Mouse (Mus musculus) CH12.LX (cell line): ENCODE measurements at regions not wholly inside any gene's neighbourhood (a gene's known extent, or its start where the extent isn't known, plus 50 kb on each side); places are given as distances from the start of the nearest gene placed in this dataset.

ENCODE experiments used
- CHD2 ChIP-seq: IDR thresholded peaks from 2 replicates; pipeline ENCODE4 v1.6.1; 2011; ENCODE audit warnings: low read length, improper control_type of control experiment
- CTCF ChIP-seq, 2 experiments: IDR thresholded peaks in 1 of 2; conservative IDR thresholded peaks in 1 of 2; 2 replicates each; pipeline ENCODE4 v1.5.1; 2011 to 2012; ENCODE audit warnings: low read depth in 2 of 2, low read length in 2 of 2, improper control_type of control experiment in 1 of 2, inconsistent platforms in 1 of 2, mild to moderate bottlenecking in 1 of 2, moderate library complexity in 1 of 2
- EP300 ChIP-seq: IDR thresholded peaks from 2 replicates; pipeline ENCODE4 v1.6.1; 2011; ENCODE audit warnings: low read length, improper control_type of control experiment
- ETS1 ChIP-seq: conservative IDR thresholded peaks from 2 replicates; pipeline ENCODE4 v1.6.1; 2012; ENCODE audit warnings: low read depth, mild to moderate bottlenecking, inconsistent platforms, low read length, improper control_type of control experiment, moderate library complexity
- HCFC1 ChIP-seq: IDR thresholded peaks from 2 replicates; pipeline ENCODE4 v1.6.1; 2012; ENCODE audit warnings: low read depth, mild to moderate bottlenecking, inconsistent platforms, low read length, improper control_type of control experiment
- MAX ChIP-seq: IDR thresholded peaks from 2 replicates; pipeline ENCODE4 v1.6.1; 2011; ENCODE audit warnings: low read length, improper control_type of control experiment
- MAZ ChIP-seq: IDR thresholded peaks from 2 replicates; pipeline ENCODE4 v1.6.1; 2012; ENCODE audit warnings: low read depth, mild to moderate bottlenecking, inconsistent platforms, low read length, improper control_type of control experiment, moderate library complexity
- PAX5 ChIP-seq: IDR thresholded peaks from 2 replicates; pipeline ENCODE4 v1.6.1; 2012; ENCODE audit warnings: low read length, inconsistent platforms, mixed read lengths
- POLR2A ChIP-seq: IDR thresholded peaks from 2 replicates; pipeline ENCODE4 v1.6.1; 2011; ENCODE audit warnings: low read depth, mild to moderate bottlenecking, improper control_type of control experiment, low read length
- POLR2AphosphoS2 ChIP-seq: IDR thresholded peaks from 2 replicates; pipeline ENCODE4 v1.6.1; 2011; ENCODE audit warnings: low read depth, low read length, improper control_type of control experiment
- USF1 ChIP-seq: IDR thresholded peaks from 2 replicates; pipeline ENCODE4 v1.6.1; 2014; ENCODE audit warnings: low read depth, mild to moderate bottlenecking, inconsistent platforms, low read length, improper control_type of control experiment
- ZC3H11A ChIP-seq: IDR thresholded peaks from 2 replicates; pipeline ENCODE4 v1.6.1; 2012; ENCODE audit warnings: low read depth, mild to moderate bottlenecking, inconsistent platforms, low read length, improper control_type of control experiment
- ZNF384 ChIP-seq: IDR thresholded peaks from 2 replicates; pipeline ENCODE4 v1.6.1; 2012; ENCODE audit warnings: low read depth, low read length, improper control_type of control experiment, inconsistent platforms

DNA sequence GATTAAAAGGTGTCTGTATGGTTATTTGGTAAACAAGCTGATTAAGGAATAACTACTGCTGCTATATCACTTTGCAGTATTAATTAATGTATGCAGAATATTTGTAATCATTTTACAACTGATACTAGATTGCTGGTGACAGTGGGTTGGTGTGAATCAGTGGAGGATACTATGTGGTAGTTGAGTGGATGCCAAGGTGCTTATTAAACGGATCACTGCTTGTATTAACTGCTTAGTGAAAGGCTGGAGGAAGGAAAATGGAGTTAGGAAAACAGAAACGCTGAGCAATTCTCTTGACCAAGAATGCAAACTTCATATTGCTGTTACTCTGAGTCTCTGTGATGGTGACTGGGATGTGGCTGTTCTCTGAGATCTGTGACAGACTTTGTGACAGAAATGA is 86.8 kb upstream of the D1Pas1 start:
- TF ChIP-seq USF1 = no peak
- TF ChIP-seq CTCF (conservative IDR thresholded peaks at IDR 0.05 in 1 of 2, IDR thresholded peaks at IDR 0.05 in 1 of 2; ENCODE audit: low read depth in 2 of 2, low read length in 2 of 2) = no peak
- no peak for TF ChIP-seq MAX
- no peak for TF ChIP-seq CHD2
- no peak for TF ChIP-seq POLR2A
- TF ChIP-seq EP300 = no peak
- TF ChIP-seq ZNF384 = no peak
- TF ChIP-seq MAZ = no peak
- no peak for TF ChIP-seq ETS1
- no peak for TF ChIP-seq ZC3H11A
- no peak for TF ChIP-seq POLR2AphosphoS2
- no peak for TF ChIP-seq HCFC1
- no peak for TF ChIP-seq PAX5
